Mouse (Mus musculus): ENCODE measurements around the gene Dmgdh. TPM values are rescaled to one million over a fixed set of nuclear protein-coding genes. Genes with fewer than 3 reads are reported as not detected.

Gene Dmgdh
- polyA plus RNA-seq (2017; shearing (Covaris generic)) = not detected

DNA sequence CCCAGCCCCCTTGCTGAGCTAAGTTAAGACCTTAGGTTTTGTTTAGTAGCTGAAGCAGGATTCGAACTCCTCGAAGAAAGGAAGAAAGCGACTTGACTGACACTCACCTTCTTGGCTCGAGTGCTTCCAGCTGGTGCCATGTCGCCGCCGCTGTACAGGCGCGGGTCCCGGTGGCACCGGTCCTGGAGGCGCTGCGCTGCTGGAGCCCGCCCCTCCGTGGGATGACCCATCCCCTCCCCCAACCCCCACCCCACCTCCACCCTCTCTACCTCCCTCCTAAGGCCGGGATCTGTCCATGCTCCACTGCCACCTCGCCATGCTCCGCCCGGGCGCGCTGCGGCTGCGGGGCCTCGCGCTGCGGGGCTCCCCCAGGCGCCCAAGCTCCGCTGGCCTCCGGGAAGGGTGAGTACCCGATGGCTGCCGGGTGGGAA, at the start of gene Dmgdh, which contains the start of gene Bhmt2:
Gene Dmgdh (plus strand): TSS at position 303 of the 431 bp plus-strand sequence.
Gene Bhmt2 (minus strand): TSS at position 172 of the 431 bp plus-strand sequence.

DNA sequence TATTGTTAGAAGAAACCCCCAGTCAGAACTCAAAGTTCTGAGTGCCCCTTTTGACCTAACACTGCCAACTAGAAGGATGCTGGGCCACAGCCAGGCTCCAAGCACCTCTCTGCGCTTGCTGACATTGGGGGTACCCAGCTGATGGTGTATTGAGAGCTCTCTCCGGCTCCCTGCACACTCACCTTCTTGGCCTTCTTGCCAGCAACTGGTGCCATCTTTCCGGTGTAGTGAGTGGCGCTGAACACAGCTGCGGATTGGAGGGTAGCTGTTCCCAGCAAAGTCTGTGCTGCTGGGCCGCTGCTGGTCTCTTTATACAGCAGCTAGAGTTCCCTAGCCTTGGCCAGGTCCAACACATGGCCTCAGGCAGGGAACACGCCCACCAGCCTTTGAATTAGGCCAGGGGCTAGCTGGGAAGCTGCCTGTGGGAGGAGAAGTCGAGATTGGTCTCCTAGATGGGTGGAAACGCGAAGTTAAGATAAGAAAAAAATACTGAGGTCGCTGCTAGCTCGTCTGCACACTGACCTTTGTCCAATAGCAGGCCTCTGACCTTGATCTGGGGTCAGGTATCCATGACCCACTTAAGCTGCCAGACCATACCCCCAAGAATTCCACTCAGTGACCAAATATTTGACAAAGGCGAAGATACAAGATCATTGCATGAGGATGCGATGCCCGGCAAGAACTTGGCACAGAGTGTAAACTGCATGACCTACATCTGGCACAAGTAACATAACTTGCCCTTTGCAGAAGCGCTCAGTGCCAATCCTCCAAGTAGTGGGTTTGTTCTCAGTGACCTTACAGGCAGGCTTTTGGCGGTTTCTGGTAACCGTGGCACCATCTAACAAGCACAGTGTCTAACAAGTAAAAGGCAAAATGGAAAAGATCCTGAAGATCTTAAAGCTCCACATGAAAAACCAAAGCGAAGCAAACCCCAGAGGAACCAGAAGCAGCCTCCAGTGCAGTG, 36.7 kb upstream of the Dmgdh start, which contains the start of gene Bhmt:
Gene Bhmt (minus strand): TSS at position 680 of the 964 bp plus-strand sequence.

DNA sequence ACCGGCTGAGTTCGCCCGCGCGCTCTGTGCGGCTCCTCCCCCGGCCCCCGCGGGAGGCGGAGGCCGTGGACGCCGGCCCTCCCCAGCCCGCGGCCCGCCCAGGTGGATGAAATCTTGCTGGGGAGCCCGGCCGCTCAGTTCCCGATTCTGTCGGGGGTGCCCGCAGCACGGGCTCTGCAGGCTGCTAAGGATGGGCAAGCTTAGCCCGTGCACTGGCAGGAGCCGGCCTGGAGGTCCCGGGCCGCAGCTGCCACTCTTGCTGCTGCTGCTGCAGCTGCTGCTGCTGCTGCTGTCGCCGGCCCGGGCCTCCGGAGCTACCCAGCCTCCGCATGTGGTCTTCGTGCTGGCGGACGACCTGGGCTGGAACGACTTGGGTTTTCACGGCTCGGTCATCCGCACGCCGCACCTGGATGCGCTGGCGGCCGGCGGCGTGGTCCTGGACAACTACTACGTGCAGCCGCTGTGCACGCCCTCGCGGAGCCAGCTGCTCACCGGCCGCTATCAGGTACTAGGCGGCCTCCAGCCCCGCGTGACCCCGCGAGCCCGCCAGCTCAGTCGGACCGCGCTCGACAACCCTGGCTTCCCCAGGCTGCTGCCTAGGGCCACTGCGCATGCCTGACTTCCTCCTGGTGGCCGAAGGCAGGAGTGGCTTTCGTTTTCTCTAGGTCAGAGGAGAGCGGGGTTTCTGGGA, 97.5 kb downstream of the Dmgdh start, which contains the start of gene Arsb:
Gene Arsb (plus strand): TSS at position 43 of the 691 bp plus-strand sequence.

Other genes with a start within 250 kb of the Dmgdh start
- 181 TPM for gene Jmy, start 174.6 kb upstream of the Dmgdh start, polyA plus RNA-seq (2017; shearing (Covaris generic))
- gene Bhmt, start 36.5 kb upstream of the Dmgdh start, polyA plus RNA-seq (2017; shearing (Covaris generic)) = not detected
- gene Bhmt2, start 131 bp upstream of the Dmgdh start, polyA plus RNA-seq (2017; shearing (Covaris generic)) = not detected
- gene Arsb, start 97.2 kb downstream of the Dmgdh start, polyA plus RNA-seq (2017; shearing (Covaris generic)) = 19.0 TPM

Data from effector memory CD4-positive, alpha-beta T cell, adult 5 months (primary cell).